In genomic region chr8:45876397-45876796, GRCm38 (mm10) we compare ENCODE assay signal across 29 mouse cellular contexts. TPM values are rescaled to one million over a fixed set of nuclear protein-coding genes. Genes with fewer than 3 reads are reported as not detected.
A peak's percentile ranks its signal among the peaks of the same experiment; 100 is the strongest.
DNase-seq lines count a peak whose midpoint lies in the region; ATAC-seq lines count a peak whose summit lies in the region.
"Had no signal": no experiment of that assay in that cellular context is flagged by ENCODE, and none has a peak within 500 bp of the region (broad histone marks: within the 10 kb centered on the region; RNA-seq: fewer than 3 reads in every experiment).

No protein-coding gene starts in this region.

- H3K9me3 ChIP-seq in forebrain, embryonic 10.5 days, result peaks cover 6% of the 10 kb centered on the region; the same call in 1 of the 2 replicates
- H3K9me3 ChIP-seq in forebrain, embryonic 16.5 days (ENCODE audit: control insufficient read depth, low read length), result no peaks in the 10 kb centered on the region
- H3K9me3 ChIP-seq in hindbrain, embryonic 13.5 days, result no peaks in the 10 kb centered on the region
- H3K9me3 ChIP-seq in hindbrain, embryonic 10.5 days, result no peaks in the 10 kb centered on the region
- no peaks in the 10 kb centered on the region for H3K9me3 ChIP-seq in embryonic facial prominence, embryonic 14.5 days (ENCODE audit: control insufficient read depth, low read length)
- H3K9me3 ChIP-seq in stomach, embryonic 15.5 days, result no peaks in the 10 kb centered on the region
- H3K9me3 ChIP-seq: embryonic facial prominence, embryonic 12.5 days; hindbrain, embryonic 15.5 days; liver, embryonic 13.5 days had no signal

- 0 out of 2 replicates have a peak, but pooled peaks cover 8% of the 10 kb centered on the region for H3K27me3 ChIP-seq in forebrain, embryonic 10.5 days (ENCODE audit: poor library complexity, severe bottlenecking)
- no peaks in the 10 kb centered on the region for H3K27me3 ChIP-seq in forebrain, embryonic 16.5 days (replicated peaks; ENCODE audit: control insufficient read depth, insufficient read depth, low read length)
- H3K27me3 ChIP-seq in hindbrain, embryonic 13.5 days, result no peaks in the 10 kb centered on the region
- no peaks in the 10 kb centered on the region for H3K27me3 ChIP-seq in hindbrain, embryonic 10.5 days (ENCODE audit: insufficient read depth, poor library complexity, severe bottlenecking)
- no peaks in the 10 kb centered on the region for H3K27me3 ChIP-seq in embryonic facial prominence, embryonic 14.5 days (replicated peaks; ENCODE audit: control insufficient read depth, insufficient read depth, low read length)
- no peaks in the 10 kb centered on the region for H3K27me3 ChIP-seq in stomach, embryonic 15.5 days (replicated peaks)
- H3K27me3 ChIP-seq: embryonic facial prominence, embryonic 12.5 days; heart, embryonic 12.5 days; hindbrain, embryonic 15.5 days; liver, embryonic 13.5 days had no signal

- H3K9ac ChIP-seq in forebrain, embryonic 16.5 days (replicated peaks; ENCODE audit: low read depth, low read length), result no peak overlapping the region
- H3K9ac ChIP-seq in hindbrain, embryonic 13.5 days, result no peak overlapping the region
- no peak overlapping the region for H3K9ac ChIP-seq in embryonic facial prominence, embryonic 14.5 days (ENCODE audit: low read depth, low read length)
- no peak overlapping the region for H3K9ac ChIP-seq in stomach, embryonic 15.5 days
- H3K9ac ChIP-seq: embryonic facial prominence, embryonic 12.5 days; heart, embryonic 12.5 days; hindbrain, embryonic 15.5 days; liver, embryonic 13.5 days had no signal

- H3K4me2 ChIP-seq in forebrain, embryonic 16.5 days (ENCODE audit: low read length), result no peak overlapping the region
- H3K4me2 ChIP-seq in hindbrain, embryonic 13.5 days, result no peak overlapping the region
- H3K4me2 ChIP-seq in embryonic facial prominence, embryonic 14.5 days (ENCODE audit: low read depth, low read length), result no peak overlapping the region
- H3K4me2 ChIP-seq in stomach, embryonic 15.5 days, result no peak overlapping the region
- H3K4me2 ChIP-seq: embryonic facial prominence, embryonic 12.5 days; heart, embryonic 12.5 days; hindbrain, embryonic 15.5 days; liver, embryonic 13.5 days had no signal

- H3K36me3 ChIP-seq in forebrain, embryonic 10.5 days (replicated peaks), result no peaks in the 10 kb centered on the region
- no peaks in the 10 kb centered on the region for H3K36me3 ChIP-seq in forebrain, embryonic 16.5 days (ENCODE audit: control insufficient read depth, insufficient read depth)
- no peaks in the 10 kb centered on the region for H3K36me3 ChIP-seq in hindbrain, embryonic 13.5 days
- H3K36me3 ChIP-seq in hindbrain, embryonic 10.5 days, result no peaks in the 10 kb centered on the region
- no peaks in the 10 kb centered on the region for H3K36me3 ChIP-seq in embryonic facial prominence, embryonic 14.5 days (ENCODE audit: control insufficient read depth, insufficient read depth, low read length)
- H3K36me3 ChIP-seq in stomach, embryonic 15.5 days, result no peaks in the 10 kb centered on the region
- H3K36me3 ChIP-seq: embryonic facial prominence, embryonic 12.5 days; heart, embryonic 12.5 days; hindbrain, embryonic 15.5 days; liver, embryonic 13.5 days had no signal

- no peak overlapping the region for H3K4me3 ChIP-seq in forebrain, embryonic 10.5 days
- H3K4me3 ChIP-seq in forebrain, embryonic 16.5 days (replicated peaks; ENCODE audit: low read length), result no peak overlapping the region
- no peak overlapping the region for H3K4me3 ChIP-seq in hindbrain, embryonic 13.5 days
- H3K4me3 ChIP-seq in hindbrain, embryonic 10.5 days, result no peak overlapping the region
- no peak overlapping the region for H3K4me3 ChIP-seq in embryonic facial prominence, embryonic 14.5 days (ENCODE audit: low read depth, low read length)
- no peak overlapping the region for H3K4me3 ChIP-seq in stomach, embryonic 15.5 days (replicated peaks)
- H3K4me3 ChIP-seq: embryonic facial prominence, embryonic 12.5 days; heart, embryonic 12.5 days; hindbrain, embryonic 15.5 days; left cerebral cortex, adult 2 months; liver, embryonic 13.5 days had no signal

- H3K4me1 ChIP-seq in forebrain, embryonic 10.5 days, result peaks cover 26% of the 10 kb centered on the region
- H3K4me1 ChIP-seq in forebrain, embryonic 16.5 days (replicated peaks; ENCODE audit: control insufficient read depth, insufficient read depth, low read length), result peaks cover 8% of the 10 kb centered on the region
- H3K4me1 ChIP-seq in hindbrain, embryonic 13.5 days (replicated peaks), result peaks cover 12% of the 10 kb centered on the region
- peaks cover 17% of the 10 kb centered on the region for H3K4me1 ChIP-seq in hindbrain, embryonic 10.5 days (replicated peaks)
- peaks cover 19% of the 10 kb centered on the region for H3K4me1 ChIP-seq in embryonic facial prominence, embryonic 14.5 days (ENCODE audit: control insufficient read depth, insufficient read depth, low read length)
- peaks cover 7% of the 10 kb centered on the region; the same call in 1 of the 2 replicates for H3K4me1 ChIP-seq in stomach, embryonic 15.5 days
- H3K4me1 ChIP-seq: liver, embryonic 13.5 days had no signal

- H3K27ac ChIP-seq in forebrain, embryonic 10.5 days, result peak overlapping the region; percentile 16; the same call in 1 of the 2 replicates
- no peak overlapping the region for H3K27ac ChIP-seq in forebrain, embryonic 16.5 days (ENCODE audit: low read length)
- no peak overlapping the region for H3K27ac ChIP-seq in hindbrain, embryonic 13.5 days
- H3K27ac ChIP-seq in hindbrain, embryonic 10.5 days, result no peak overlapping the region; the same call in 1 of the 2 replicates
- H3K27ac ChIP-seq in embryonic facial prominence, embryonic 14.5 days (replicated peaks; ENCODE audit: low read depth, low read length), result peak overlapping the region; percentile 77; the same call in 1 of the 2 replicates
- H3K27ac ChIP-seq in stomach, embryonic 15.5 days, result peak overlapping the region; percentile 18; the same call in 1 of the 2 replicates
- H3K27ac ChIP-seq: left cerebral cortex, adult 2 months; liver, embryonic 13.5 days; macrophage had no signal

- 83% methylated on average over 5 of the region's 5 CpGs for WGBS in forebrain, embryonic 10.5 days
- WGBS in forebrain, embryonic 16.5 days, result 63% methylated on average over 5 of the region's 5 CpGs
- 72% methylated on average over 5 of the region's 5 CpGs for WGBS in hindbrain, embryonic 13.5 days
- WGBS in hindbrain, embryonic 10.5 days, result 81% methylated on average over 5 of the region's 5 CpGs
- 76% methylated on average over 5 of the region's 5 CpGs for WGBS in embryonic facial prominence, embryonic 14.5 days
- 75% methylated on average over 5 of the region's 5 CpGs for WGBS in stomach, embryonic 15.5 days

- DNase-seq in forebrain, embryonic 10.5 days (ENCODE audit: extremely low spot score, low spot score), result no peak
- no peak for DNase-seq in hindbrain, embryonic 10.5 days (ENCODE audit: low spot score)
- DNase-seq in embryonic facial prominence, embryonic 14.5 days (ENCODE audit: low spot score), result no peak
- no peak for DNase-seq in B cell, adult 2 months
- DNase-seq: adrenal gland, postnatal 25 days; cerebellum, adult 11 months; cerebellum, adult 9-11 months; heart, adult 11 months; heart, postnatal 36 days; kidney, adult 2 months; layer of hippocampus, adult 9-11 months; liver, embryonic 13.5 days had no signal

- no peak for ATAC-seq in forebrain, embryonic 16.5 days
- ATAC-seq in hindbrain, embryonic 13.5 days (ENCODE audit: low FRiP score), result 0 out of 2 replicates have a peak, but pooled peaks have one; percentile 30
- no peak for ATAC-seq in embryonic facial prominence, embryonic 14.5 days (ENCODE audit: low read depth)
- ATAC-seq in stomach, embryonic 15.5 days (ENCODE audit: insufficient read depth, low FRiP score, low read depth), result no peak
- ATAC-seq in megakaryocyte, adult 5-6 weeks (ENCODE audit: poor library complexity, severe bottlenecking), result no peak
- ATAC-seq: CD4-positive, CD25-positive, alpha-beta regulatory T cell, adult 4 months had no signal

RNA-seq across cellular contexts. Expression of gene Pdlim3, which starts 8.9 kb away (rescaled TPM):
- 2.7 and 3.0 TPM in 2 replicates for polyA plus RNA-seq in forebrain, embryonic 10.5 days (2016; fragmentation: Nextera tagmentation; extraction: Ambion mirVana)
- polyA plus RNA-seq in forebrain, embryonic 16.5 days (2015; fragmentation: Nextera tagmentation; extraction: Ambion mirVana), result 3.6 and 4.9 TPM in 2 replicates
- 18.1 and 20.0 TPM in 2 replicates for polyA plus RNA-seq in hindbrain, embryonic 13.5 days (2015; fragmentation: Nextera tagmentation; extraction: Ambion mirVana)
- 1.0 and 2.8 TPM in 2 replicates for polyA plus RNA-seq in hindbrain, embryonic 10.5 days (2016; fragmentation: Nextera tagmentation; extraction: Ambion mirVana)
- polyA plus RNA-seq in embryonic facial prominence, embryonic 14.5 days (2014; fragmentation: Nextera tagmentation; extraction: Ambion mirVana), result 86.6 and 105 TPM in 2 replicates
- polyA plus RNA-seq in stomach, embryonic 15.5 days (2015; fragmentation: Nextera tagmentation; extraction: Ambion mirVana), result 146 and 158 TPM in 2 replicates
- total RNA-seq in megakaryocyte, adult 5-6 weeks (2015), result not detected in 2 replicates
- total RNA-seq in megakaryocyte, adult 5-6 weeks (2017), result not detected in 2 replicates
- polyA plus RNA-seq: CD4-positive, CD25-positive, alpha-beta regulatory T cell, adult 4 months; macrophage had no signal

RNA-seq across cellular contexts. Expression of gene Ccdc110, which starts 58.0 kb away (rescaled TPM):
- polyA plus RNA-seq in forebrain, embryonic 10.5 days (2016; fragmentation: Nextera tagmentation; extraction: Ambion mirVana), result 0.09 and 0.18 TPM in 2 replicates
- 0.37 TPM in 1 of 2 replicates, not detected in the other for polyA plus RNA-seq in forebrain, embryonic 16.5 days (2015; fragmentation: Nextera tagmentation; extraction: Ambion mirVana)
- 0.06 and 0.19 TPM in 2 replicates for polyA plus RNA-seq in hindbrain, embryonic 13.5 days (2015; fragmentation: Nextera tagmentation; extraction: Ambion mirVana)
- polyA plus RNA-seq in hindbrain, embryonic 10.5 days (2016; fragmentation: Nextera tagmentation; extraction: Ambion mirVana), result not detected in 2 replicates
- not detected in 2 replicates for polyA plus RNA-seq in embryonic facial prominence, embryonic 14.5 days (2014; fragmentation: Nextera tagmentation; extraction: Ambion mirVana)
- not detected in 2 replicates for polyA plus RNA-seq in stomach, embryonic 15.5 days (2015; fragmentation: Nextera tagmentation; extraction: Ambion mirVana)
- total RNA-seq in megakaryocyte, adult 5-6 weeks (2015), result not detected in 2 replicates
- not detected in 2 replicates for total RNA-seq in megakaryocyte, adult 5-6 weeks (2017)
- total RNA-seq: adrenal gland, postnatal 25 days; gastrocnemius, adult 8-10 months; heart, postnatal 36 days; neutrophil, adult 5-6 weeks had no signal
- polyA plus RNA-seq: CD4-positive, CD25-positive, alpha-beta regulatory T cell, adult 4 months; intestine, embryonic 14.5 days; kidney, adult 2 months; kidney, postnatal 0 days; large intestine, adult 2 months; liver, embryonic 13.5 days; lung, embryonic 16.5 days; macrophage; urinary bladder, adult 2 months had no signal

Comparison
In these comparisons a context has a peak if more than half of its experiments do, and no peak if none do; other contexts are left out.
1. H3K27ac ChIP-seq: peak in forebrain, embryonic 10.5 days (single experiment), embryonic facial prominence, embryonic 14.5 days (single experiment) and stomach, embryonic 15.5 days (single experiment); none in forebrain, embryonic 16.5 days (single experiment), hindbrain, embryonic 13.5 days (single experiment) and hindbrain, embryonic 10.5 days (single experiment).